Mouse (Mus musculus) layer of hippocampus, adult 2 months (tissue): ENCODE data around the gene Guca1a. TPM values are rescaled to one million over a fixed set of nuclear protein-coding genes. Genes with fewer than 3 reads are reported as not detected.
A peak's percentile ranks its signal among the peaks of the same experiment; 100 is the strongest.

Source experiments
- DNase-seq, 2 experiments: peaks; one replicate each; pipeline ENCODE4 v3.0.0; 2022; ENCODE audit warnings: low spot score in 2 of 2
- H3K27ac ChIP-seq: fragments of 200-600 bp; 2 replicates; pipeline ENCODE4 v1.8.1; 2022
- H3K4me3 ChIP-seq: fragments of 200-600 bp; 2 replicates; pipeline ENCODE4 v1.8.1; 2022; ENCODE audit warnings: mild to moderate bottlenecking
- CTCF ChIP-seq: fragments of 200-600 bp; conservative IDR thresholded peaks from 2 replicates; pipeline ENCODE4 v1.8.1; 2022; ENCODE audit warnings: antibody characterized with exemption, mild to moderate bottlenecking, moderate library complexity
- total RNA-seq, 2 experiments: library from RNA; stranded (reverse); gene quantifications; 2 replicates each; pipeline ENCODE4 v1.2.3; 2021

Gene Guca1a
- total RNA-seq, 2 experiments from 2014 or later: 0.44 to 0.71 TPM

DNA sequence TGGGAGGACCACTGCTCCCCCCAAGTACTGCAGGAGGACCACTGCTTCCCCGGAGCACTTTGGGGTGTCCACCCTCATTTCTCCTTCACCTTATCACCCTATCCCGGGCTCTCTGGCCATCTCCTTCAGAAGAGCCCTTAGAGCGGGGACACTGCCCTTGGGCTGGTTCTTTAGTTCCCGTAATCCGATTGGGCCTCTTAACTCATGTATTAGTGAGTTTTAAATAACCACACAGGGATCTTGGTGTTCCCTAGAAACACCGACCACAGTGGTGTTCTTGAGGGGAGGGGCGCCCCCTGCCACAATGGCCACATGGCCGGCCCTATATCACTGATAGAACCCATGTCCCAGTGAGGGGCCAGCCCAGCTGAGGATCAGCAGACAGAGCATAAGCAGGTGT, 1.3 kb downstream of the Guca1a start:
- no peak for DNase-seq
- no peak for TF ChIP-seq CTCF
- Histone ChIP-seq H3K27ac (no peak overlapping the region), H3K4me3 (no peak overlapping the region)

DNA sequence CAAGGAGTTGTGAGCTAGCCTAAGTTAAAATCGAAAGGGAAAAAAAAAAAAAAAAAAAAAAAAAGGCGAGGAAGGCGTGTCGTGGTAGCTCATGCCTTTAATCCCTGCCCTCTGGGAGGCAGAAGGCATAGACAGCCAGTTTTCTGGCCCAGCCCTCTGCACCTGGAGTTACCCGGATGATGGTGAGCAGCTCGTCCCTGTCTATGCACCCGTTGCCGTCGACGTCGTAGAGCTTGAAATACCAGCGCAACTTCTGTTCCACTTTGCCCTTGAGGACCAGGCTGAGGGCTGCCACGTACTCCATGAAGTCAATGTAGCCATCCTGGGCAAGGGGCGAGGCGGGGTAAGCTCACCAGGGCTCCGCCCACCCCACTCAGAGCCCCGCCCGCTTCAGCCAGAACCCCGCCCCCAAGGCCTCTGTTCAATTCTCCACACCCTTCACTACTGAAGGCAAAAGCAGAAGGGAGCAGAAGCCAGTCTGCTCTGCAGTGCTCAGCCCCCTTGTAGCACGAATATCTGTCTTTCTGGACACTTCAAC, 4.9 kb downstream of the Guca1a start:
- Histone ChIP-seq H3K4me3 (peak overlapping the region; percentile 32), H3K27ac (no peak overlapping the region)
- DNase-seq: no peak
- TF ChIP-seq CTCF: no peak

- TF ChIP-seq CTCF: no peak
These were observed 6.0 kb downstream of the Guca1a start for GRCm38 (mm10) chr17:47394223-47394869.

GRCm38 (mm10) chr17:47386649-47387048, 13.7 kb downstream of the Guca1a start:
- DNase-seq: peak in 1 of 2 experiments; percentile 32
- no peak overlapping the region for H3K27ac ChIP-seq
- TF ChIP-seq CTCF: peak; percentile 85
- H3K4me3 ChIP-seq: no peak overlapping the region

More at GRCm38 (mm10) chr17:47394223-47394869, 6.0 kb downstream of the Guca1a start:
- no peak overlapping the region for H3K27ac ChIP-seq
- DNase-seq: no peak
- no peak overlapping the region; the same call in 1 of the 2 replicates for H3K4me3 ChIP-seq

GRCm38 (mm10) chr17:47385145-47385544, 15.2 kb downstream of the Guca1a start, which contains the start of gene Guca1b:
Guca1b (plus strand) TSS chr17:47385393.
- Histone ChIP-seq H3K27ac (no peak within 1 kb of the TSS), H3K4me3 (no peak within 1 kb of the TSS)
- TF ChIP-seq CTCF: no peak
- DNase-seq: no peak

- Histone ChIP-seq H3K27ac (no peak overlapping the region), H3K4me3 (no peak overlapping the region)
- peak; percentile 55 for TF ChIP-seq CTCF
- no peak for DNase-seq
These were observed 16.3 kb downstream of the Guca1a start for GRCm38 (mm10) chr17:47384064-47384463.

DNA sequence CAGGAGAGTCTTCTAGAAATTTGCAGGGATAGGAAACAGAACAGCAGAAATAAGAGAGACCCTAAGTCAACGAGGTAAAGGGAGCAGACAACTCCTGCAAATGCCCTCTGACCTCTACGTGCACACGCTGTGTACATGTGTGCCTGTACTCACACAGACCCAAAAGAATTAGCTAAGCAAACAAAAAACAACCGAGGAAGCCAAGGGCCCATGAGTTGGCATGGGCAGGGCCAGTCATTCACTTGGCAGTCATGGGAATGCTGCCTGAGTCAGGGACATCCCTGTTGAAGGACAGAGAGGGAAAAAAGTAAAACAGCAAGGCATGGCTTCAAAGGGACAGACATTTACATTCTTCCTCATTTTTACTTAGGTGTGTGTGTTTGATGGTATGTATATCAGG, 17.1 kb downstream of the Guca1a start:
- no peak for TF ChIP-seq CTCF
- Histone ChIP-seq H3K27ac (no peak overlapping the region), H3K4me3 (no peak overlapping the region)
- DNase-seq: no peak

DNA sequence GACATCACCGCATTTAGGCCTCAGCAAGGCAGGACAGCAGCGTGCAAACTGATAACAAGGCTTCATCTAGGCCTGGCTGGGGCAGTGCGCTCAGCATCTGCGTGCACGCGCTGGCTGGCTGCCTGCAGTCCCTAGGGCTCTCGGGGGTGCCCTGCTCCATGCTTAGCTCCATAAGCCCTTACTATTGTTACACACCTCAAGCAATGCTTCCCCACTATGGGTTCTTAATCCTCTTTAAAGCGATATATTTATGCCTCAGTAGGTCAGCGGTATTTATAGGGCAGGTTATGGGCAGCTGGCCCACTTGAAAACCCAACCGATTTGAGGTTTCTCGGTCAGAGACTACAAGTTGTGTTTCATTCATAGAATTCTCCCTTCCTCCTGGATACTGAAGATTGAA, 18.5 kb downstream of the Guca1a start:
- H3K27ac ChIP-seq: no peak overlapping the region
- no peak for TF ChIP-seq CTCF
- H3K4me3 ChIP-seq: no peak overlapping the region
- no peak for DNase-seq

GRCm38 (mm10) chr17:47378133-47378532, 22.3 kb downstream of the Guca1a start:
- no peak overlapping the region for H3K27ac ChIP-seq
- DNase-seq: no peak
- peak; percentile 21 for TF ChIP-seq CTCF
- no peak overlapping the region for H3K4me3 ChIP-seq

DNA sequence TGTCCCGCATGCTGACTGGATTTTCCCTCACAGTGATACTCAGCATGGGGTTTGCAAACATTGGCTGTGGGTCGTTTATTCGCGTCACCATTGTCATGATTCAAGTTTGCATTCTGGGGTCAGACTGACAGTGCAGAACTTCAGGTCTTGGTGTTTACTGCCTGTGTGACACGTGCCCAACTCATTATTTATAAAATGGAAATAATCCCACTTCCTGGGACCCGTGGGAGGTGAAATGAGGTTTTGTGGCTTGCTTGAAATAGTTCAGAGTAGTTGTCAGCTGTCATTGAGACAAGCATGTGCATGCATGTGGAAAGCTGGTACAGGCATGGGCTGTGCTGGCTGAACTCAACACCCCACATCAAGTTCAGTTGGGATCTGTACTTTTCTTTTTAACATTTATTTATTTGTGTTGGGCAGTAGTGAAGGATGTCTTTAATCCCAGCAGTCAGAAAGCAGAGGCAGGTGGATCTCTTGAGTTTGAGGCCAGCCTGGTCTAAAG, 23.6 kb downstream of the Guca1a start:
- no peak overlapping the region for H3K27ac ChIP-seq
- no peak for DNase-seq
- H3K4me3 ChIP-seq: no peak overlapping the region
- no peak for TF ChIP-seq CTCF

GRCm38 (mm10) chr17:47373991-47374390, 26.4 kb downstream of the Guca1a start:
- no peak for TF ChIP-seq CTCF
- H3K4me3 ChIP-seq: no peak overlapping the region

GRCm38 (mm10) chr17:47371451-47371850, 28.9 kb downstream of the Guca1a start:
- Histone ChIP-seq H3K4me3 (no peak overlapping the region), H3K27ac (no peak overlapping the region)
- peak; percentile 60 to 63 for DNase-seq
- peak; percentile 91 for TF ChIP-seq CTCF

More at GRCm38 (mm10) chr17:47373991-47374390, 26.4 kb downstream of the Guca1a start:
- DNase-seq: no peak
- no peak overlapping the region for H3K27ac ChIP-seq

DNA sequence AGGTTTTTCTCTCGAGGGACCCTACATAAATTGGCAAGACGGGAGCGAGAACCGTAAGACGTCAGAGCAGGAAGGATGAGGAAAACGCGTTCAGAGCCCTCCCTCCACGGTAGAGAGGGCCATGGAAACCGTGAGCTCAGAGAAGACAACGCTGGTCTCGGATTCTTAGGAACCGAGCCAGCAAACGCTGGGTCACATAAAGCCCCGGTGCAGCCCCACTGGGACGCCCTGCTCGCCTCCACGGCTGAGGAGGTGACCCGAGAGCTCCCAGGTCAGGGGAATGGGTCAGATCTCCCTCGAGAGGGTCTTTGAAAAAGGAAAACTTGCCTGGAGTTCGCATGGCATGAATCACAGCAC, 31.3 kb downstream of the Guca1a start:
- peak overlapping the region; percentile 85 for H3K4me3 ChIP-seq
- peak overlapping the region; percentile 58 for H3K27ac ChIP-seq
- no peak for DNase-seq
- TF ChIP-seq CTCF: no peak
